Mouse (Mus musculus): ENCODE data around the gene Prkcd. TPM values are rescaled to one million over a fixed set of nuclear protein-coding genes. Genes with fewer than 3 reads are reported as not detected.
"Not testable (repeated sequence)": the region's sequence is repeated elsewhere in the genome, so short reads cannot be mapped to it uniquely, and the experiment has no call there.

Prkcd gene
- total RNA-seq, 2 experiments from 2014 or later, result 123 to 353 TPM

DNA sequence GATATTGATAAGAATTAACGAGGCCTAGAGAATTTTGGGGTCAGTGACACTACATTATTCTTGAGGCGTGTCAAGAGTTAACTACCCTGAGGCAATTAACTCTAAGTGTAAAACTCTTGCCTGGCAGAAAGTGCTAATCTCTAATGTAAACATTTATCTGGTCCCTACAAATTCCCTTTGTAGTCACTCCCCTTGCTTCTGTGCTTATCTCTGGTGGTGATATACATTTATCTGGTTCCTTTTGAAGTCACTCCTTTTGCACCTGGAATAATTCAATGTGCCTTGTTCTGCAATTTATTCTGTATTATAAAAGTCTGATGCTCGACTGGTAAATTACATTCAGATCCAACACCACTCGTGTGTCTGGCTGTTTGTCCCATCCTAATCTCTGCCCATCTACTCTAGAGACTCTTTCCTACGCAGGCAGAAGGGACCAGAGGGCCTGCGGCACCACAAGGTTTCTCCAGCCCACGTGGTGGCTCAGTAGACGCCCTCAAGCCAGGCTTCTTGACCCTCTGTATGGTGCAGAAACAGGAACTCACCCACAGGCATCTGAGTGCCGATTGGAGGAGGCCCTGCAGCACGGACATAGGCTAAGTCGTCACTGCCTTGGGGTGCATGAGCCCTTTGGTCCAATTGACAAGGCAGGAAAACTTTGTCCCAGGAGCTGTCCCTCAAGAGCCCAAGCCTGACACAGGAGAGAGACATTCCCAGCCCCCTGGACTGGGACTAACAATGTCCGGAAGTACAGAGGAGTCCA, 48.5 kb downstream of the Prkcd start:
- DNase-seq (ENCODE audit: low spot score in 2 of 2), result not testable (repeated sequence)

DNA sequence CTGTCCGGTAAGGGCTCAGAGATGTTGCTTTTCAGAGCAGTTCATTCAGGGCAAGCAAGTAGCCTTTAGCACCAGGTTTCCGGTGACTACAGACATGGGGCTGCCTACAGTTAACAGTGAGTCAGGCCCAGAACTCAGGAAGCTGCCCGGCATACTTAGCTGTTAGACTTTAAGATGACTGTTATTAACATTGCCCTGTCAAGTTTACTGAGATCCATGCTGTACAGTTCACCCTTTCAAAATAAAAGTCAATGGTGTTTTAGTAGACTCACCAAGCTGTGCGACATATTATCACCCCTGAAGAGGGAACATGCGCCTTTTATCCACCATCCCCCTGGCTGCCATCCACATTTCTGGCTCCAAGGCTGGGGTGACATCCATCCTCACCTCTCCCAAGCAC, 49.8 kb downstream of the Prkcd start:
- DNase-seq (ENCODE audit: low spot score in 2 of 2), result no peak

DNA sequence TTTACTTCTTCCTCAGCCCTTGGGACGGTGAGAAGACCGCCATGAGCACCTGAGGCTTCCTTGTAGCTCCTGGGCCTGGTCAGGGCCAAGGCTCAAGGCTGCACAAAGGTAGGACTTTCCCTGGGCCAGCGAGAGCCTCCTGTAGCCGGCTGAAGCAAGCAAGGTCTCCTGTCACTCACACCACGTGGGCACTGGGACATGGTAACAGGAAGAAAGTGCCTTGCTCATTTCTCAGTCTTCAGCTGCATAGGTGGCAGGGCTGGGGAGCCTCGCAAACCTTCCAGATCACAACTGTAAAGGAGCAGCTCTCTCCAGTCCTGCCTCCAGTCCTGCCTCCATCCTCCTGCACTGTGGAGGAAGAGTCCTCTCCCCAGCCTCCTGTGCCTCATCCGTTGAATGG, 50.2 kb downstream of the Prkcd start:
- DNase-seq (ENCODE audit: low spot score in 2 of 2), result no peak

DNA sequence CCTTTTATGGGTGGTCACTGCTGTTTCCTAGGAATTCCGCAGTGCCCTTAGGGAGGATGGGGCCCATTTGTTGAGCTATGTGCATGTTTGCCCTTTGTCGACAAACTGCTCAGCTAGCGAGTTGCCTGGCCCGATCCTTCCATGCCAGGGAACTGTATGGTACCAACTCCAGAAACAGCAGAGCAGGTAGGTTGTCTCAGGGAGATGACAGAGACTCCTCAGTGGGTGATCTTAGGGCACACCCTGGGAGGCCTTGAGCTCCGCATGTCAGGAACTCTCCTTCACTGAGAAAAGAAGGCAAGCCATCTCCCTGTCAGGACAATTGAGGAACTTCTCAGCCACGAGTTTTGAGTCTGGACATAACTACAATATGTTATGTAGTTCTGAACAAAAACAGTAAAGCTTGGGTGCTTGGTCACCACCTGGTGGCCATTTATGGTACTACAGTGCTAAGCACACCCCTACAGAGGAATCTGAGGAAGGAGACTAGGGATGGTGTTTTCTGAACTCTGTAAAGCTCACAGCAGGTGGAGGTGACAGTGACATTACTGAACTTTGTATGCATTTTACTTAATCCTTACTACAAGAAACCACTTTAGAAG, 51.9 kb downstream of the Prkcd start:
- DNase-seq (ENCODE audit: low spot score in 2 of 2), result peak; percentile 81 to 83

- peak in 1 of 2 experiments; percentile 55 for DNase-seq (ENCODE audit: low spot score in 2 of 2)
Observed at GRCm38 (mm10) chr14:30573235-30573634, 52.8 kb downstream of the Prkcd start.

DNA sequence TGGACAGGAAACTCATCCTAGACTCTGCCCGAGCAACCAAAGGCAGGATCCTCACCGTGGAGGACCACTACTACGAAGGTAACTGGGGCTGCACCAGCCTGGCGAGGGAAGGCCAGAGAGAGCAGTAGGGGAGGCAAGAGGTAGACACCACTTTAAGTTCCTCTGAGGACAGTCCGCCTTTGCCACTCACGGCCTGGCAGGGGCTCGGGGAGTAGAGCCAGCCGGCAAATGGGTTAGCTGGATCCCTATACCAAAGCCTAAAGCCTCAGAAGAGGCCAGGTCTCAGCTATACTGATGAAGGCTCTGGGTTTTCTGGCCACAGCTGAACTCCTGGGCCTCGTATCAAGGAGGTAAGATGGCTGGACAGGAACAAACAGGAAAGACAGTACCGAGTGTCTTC, 53.8 kb downstream of the Prkcd start:
- no peak for DNase-seq (ENCODE audit: low spot score in 2 of 2)

DNA sequence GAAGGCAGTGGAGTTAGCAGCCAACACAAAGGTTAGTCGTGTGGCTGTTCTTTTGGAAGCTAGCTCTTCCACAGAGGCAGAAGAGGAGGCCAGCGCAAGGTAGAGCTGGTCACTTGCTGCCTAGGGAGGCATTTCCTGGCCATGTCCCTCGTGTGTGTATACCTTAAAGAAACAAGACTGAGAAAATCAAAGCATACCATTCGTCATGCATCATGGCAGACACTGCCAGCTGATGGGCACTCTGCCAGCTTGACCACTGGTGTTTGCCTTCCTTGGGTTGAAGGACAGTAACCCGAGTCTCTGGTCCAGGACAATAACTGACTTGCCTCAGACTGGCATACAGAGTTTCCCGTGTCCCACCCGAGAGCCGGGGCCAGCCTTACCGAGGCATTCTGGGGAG, 55.7 kb downstream of the Prkcd start:
- DNase-seq (ENCODE audit: low spot score in 2 of 2), result peak; percentile 54 to 64

DNA sequence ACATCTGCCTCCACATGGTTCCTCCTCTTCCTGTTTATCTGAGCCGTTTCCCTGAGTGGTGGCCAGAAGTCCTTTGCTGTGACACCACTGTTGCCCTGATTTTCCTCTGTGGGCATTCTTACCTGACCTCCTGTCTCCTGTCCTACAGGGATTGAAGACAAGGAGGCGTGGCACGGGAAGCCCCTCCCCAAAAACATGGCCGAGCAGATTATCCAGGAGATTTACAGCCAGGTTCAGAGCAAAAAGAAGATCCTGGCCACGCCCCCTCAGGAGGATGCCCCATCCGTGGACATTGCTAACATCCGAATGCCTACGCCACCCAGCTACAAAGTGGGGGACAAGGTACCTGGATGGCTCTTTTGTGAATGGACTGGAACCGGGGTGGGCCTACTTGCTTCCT, 58.0 kb downstream of the Prkcd start:
- no peak for DNase-seq (ENCODE audit: low spot score in 2 of 2)

- no peak for DNase-seq (ENCODE audit: low spot score in 2 of 2)
Observed at GRCm38 (mm10) chr14:30566317-30566716, 59.7 kb downstream of the Prkcd start.

- DNase-seq (ENCODE audit: low spot score in 2 of 2), result peak in 1 of 2 experiments; percentile 54
Observed at GRCm38 (mm10) chr14:30564451-30564850, 61.6 kb downstream of the Prkcd start.

GRCm38 (mm10) chr14:30562343-30562742, 63.7 kb downstream of the Prkcd start:
- DNase-seq (ENCODE audit: low spot score in 2 of 2), result no peak

- DNase-seq (ENCODE audit: low spot score in 2 of 2), result no peak
Observed at GRCm38 (mm10) chr14:30561470-30562187, 64.4 kb downstream of the Prkcd start.

DNA sequence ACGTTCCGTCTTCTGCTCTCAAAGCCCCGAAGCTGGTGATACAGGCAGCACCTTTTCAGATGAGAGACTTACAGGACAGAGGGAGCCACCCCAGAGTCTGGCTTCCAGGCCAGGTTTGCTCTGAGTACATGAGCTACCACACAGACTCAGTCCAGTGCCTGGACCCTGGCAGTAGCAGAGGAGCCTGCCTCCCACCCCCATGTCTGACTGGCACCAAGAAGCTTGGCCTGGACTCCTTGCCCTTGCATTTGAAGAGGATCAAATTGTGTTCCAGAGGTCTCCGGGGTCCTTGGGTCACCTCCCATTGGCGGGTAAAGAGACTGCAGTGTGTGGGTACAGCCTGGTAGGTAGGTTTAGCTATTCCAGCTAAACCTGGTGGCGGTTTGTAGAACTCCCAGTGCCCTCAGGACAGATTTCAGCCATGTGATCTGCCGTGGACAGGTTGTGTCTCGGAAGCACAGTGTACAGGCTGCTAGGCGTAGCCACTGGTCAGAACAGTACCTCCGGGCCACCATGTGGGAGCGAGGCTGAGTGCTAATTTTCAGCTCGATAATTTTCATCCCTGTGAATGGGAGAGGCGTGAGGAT, 65.1 kb downstream of the Prkcd start:
- DNase-seq (ENCODE audit: low spot score in 2 of 2), result no peak

- DNase-seq (ENCODE audit: low spot score in 2 of 2), result no peak
Observed at GRCm38 (mm10) chr14:30559321-30559850, 66.6 kb downstream of the Prkcd start.

DNA sequence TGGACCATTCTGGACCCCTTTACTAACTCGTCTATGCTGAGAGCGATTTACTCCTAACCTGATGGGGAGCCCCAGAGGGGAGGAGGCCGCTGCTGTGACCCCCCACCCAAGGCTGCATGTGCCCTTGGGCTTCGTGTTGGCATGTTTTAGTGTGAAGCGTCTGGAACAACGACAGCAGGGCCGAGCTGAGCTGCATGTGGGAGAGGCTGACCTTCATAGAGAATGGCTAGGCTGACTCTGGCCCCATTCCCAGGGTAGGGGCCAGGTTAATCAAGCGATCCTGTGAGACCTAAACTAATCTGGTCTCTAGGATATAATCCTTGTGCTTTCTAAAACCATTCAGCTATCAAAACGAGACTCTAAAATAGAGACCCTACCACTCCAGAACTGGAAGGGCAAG, 68.3 kb downstream of the Prkcd start:
- DNase-seq (ENCODE audit: low spot score in 2 of 2), result no peak

GRCm38 (mm10) chr14:30556651-30557050, 69.4 kb downstream of the Prkcd start:
- DNase-seq (ENCODE audit: low spot score in 2 of 2), result no peak

GRCm38 (mm10) chr14:30553185-30553584, 72.8 kb downstream of the Prkcd start:
- no peak for DNase-seq (ENCODE audit: low spot score in 2 of 2)

DNA sequence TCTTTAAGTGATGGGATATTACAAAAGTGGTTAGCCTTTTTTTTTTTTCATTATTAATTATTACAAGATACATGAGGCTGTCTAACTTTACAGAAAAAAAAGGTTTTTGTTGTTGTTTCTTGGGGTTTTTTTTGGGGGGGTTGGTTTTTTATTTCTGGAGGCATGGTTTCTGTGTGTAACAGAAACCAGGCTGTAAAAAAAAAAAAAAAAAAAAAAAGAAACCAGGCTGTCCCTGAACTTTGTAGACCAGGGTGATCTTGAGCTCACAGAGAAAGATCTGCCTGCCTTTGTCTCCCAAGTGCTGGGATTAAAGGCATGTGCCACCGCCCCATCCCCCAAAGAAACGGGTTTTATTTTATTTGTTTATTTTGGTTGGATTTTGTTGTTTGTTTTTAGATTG, 74.0 kb downstream of the Prkcd start:
- no peak for DNase-seq (ENCODE audit: low spot score in 2 of 2)

DNA sequence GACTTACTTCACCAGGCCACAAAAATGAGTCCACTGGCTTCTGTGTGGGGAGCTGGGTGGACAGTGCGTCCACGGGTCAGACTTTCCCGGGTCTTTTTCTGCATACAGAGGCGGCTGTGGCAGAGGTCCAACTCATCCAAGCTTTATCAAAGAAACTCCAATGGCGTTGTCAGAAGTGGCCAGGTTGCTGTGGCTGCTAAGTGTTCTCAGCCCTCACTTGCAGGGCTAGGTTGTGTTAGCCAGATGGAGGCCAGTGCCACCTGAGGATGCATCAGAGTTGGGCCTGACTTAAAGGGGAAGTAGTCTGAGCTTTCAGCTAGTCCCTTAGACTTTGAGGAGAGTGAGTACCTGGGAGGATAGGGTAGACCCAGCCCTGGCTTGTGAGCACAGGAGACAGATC, 74.5 kb downstream of the Prkcd start:
- no peak for DNase-seq (ENCODE audit: low spot score in 2 of 2)

DNA sequence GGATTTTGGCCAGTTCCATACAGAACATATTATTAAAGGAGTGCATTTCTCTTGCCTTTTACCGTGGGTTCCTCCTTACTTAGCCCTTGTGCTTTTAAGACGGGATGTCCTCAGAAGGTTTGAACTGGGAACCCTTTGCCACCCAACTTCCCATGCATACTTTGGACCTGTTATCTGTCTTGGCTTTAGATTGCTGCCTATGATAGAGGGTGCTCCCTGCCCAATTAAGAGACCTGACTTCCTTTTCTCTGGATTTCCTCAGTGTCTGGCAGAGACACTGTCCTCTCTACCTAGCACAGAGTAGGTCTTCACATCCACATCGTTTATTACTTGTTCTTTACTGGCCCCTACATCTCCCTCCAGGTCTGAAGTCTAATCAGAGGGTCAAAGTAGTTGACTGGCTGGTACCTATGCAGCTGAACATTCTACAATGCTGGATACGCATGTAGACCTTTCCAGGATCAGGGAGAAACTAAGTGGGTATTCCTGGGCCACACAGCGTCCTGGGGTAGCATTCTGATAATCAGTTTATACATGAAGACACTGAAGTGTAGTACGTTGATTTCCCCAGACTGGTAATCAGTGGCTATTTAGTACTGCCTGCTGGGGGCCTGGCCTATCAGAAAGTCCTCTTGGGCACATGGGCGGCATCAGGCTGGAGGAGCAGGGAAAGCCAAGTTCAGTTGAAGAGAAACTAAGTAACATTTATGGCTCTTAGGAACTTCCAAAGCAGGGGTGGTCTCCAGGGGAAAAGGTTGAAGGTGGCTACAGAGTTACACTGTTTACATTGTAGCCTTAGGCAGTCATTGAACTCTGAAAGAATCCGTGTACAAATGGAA, 75.6 kb downstream of the Prkcd start:
- DNase-seq (ENCODE audit: low spot score in 2 of 2), result no peak

DNA sequence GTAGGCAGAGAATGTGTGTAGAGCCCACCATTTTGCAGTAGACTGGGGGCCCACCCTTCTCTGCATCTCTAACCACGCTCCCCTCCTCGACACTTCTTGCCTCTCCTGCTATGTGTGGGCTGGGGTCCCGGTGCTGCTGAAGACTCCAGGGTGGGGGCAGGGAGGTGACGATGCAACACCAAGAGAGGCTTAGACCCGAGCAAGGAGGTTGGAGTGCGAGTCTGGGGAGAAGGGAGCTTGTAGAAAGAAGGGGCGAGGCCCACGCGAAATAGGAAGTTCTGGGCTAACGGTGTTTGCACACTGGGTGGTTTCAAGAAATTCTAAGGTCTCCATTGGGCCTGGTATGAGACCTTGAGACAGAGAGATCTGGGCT, 76.2 kb downstream of the Prkcd start:
- no peak for DNase-seq (ENCODE audit: low spot score in 2 of 2)
